8 mouse cellular contexts compared by ENCODE assay signal in the genomic region with DNA sequence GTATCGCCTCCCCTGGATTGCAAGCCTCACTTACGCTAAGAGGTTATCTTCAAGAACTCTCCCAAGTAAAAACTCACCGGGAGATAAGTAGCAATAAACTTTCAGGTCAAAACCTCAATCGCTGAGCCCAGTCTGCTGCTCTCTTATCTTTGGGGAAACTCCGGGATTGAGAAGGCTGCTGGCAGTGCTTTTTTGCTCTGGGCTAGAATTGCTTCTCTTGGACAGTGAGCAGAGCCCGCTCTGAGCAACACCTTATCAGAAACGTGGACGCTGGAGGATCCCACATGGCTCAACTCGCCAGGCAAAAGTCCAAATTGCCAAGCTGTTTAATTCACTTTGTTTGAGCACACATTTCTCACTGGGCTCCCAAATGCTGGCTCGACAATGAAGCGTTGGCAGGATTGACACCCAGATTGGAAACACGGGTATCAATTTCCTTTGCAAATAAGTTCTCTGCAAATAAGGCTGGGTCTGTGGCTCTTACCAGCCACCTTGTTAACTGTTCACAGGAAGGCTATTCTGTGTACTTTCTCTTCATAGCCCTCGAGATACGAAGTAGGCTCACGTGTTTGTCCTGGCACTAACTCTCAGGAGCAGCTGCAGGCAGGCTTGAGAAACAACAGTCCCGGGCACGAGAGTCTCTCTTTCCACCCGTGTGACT.
DNase-seq lines count a peak whose midpoint lies in the region; ATAC-seq and TF ChIP-seq lines count a peak whose summit lies in the region.
"Had no signal": no experiment of that assay in that cellular context is flagged by ENCODE, and none has a peak within 500 bp of the region (broad histone marks: within the 10 kb centered on the region; RNA-seq: fewer than 3 reads in every experiment).

No protein-coding gene starts in this region.

- H3K4me2 ChIP-seq in heart, postnatal 0 days (ENCODE audit: low read depth, low read length) = peak overlapping the region; percentile 51
- peak overlapping the region; percentile 8; the same call in 1 of the 2 replicates for H3K4me2 ChIP-seq in limb, embryonic 15.5 days
- H3K4me2 ChIP-seq in hindbrain, embryonic 12.5 days (replicated peaks) = no peak overlapping the region
- H3K4me2 ChIP-seq: embryonic facial prominence, embryonic 15.5 days had no signal

- H3K9ac ChIP-seq in heart, postnatal 0 days (replicated peaks; ENCODE audit: low read depth, low read length) = no peak overlapping the region; the same call in 1 of the 2 replicates
- H3K9ac ChIP-seq in limb, embryonic 15.5 days = no peak overlapping the region
- no peak overlapping the region for H3K9ac ChIP-seq in hindbrain, embryonic 12.5 days
- H3K9ac ChIP-seq: embryonic facial prominence, embryonic 15.5 days had no signal

- H3K36me3 ChIP-seq in heart, postnatal 0 days (replicated peaks; ENCODE audit: control insufficient read depth, insufficient read depth, low read length) = no peaks in the 10 kb centered on the region
- H3K36me3 ChIP-seq in limb, embryonic 15.5 days = no peaks in the 10 kb centered on the region
- H3K36me3 ChIP-seq in hindbrain, embryonic 12.5 days = no peaks in the 10 kb centered on the region
- H3K36me3 ChIP-seq: embryonic facial prominence, embryonic 15.5 days had no signal

- no peaks in the 10 kb centered on the region for H3K27me3 ChIP-seq in heart, postnatal 0 days (ENCODE audit: control insufficient read depth, insufficient read depth, low read length)
- no peaks in the 10 kb centered on the region for H3K27me3 ChIP-seq in limb, embryonic 15.5 days
- no peaks in the 10 kb centered on the region for H3K27me3 ChIP-seq in hindbrain, embryonic 12.5 days
- H3K27me3 ChIP-seq: embryonic facial prominence, embryonic 15.5 days had no signal

- no peak for TF ChIP-seq CTCF in heart, postnatal 0 days (IDR thresholded peaks at IDR 0.05; ENCODE audit: low read depth)

- peaks cover 8% of the 10 kb centered on the region for H3K4me1 ChIP-seq in heart, postnatal 0 days (ENCODE audit: control insufficient read depth, insufficient read depth)
- H3K4me1 ChIP-seq in limb, embryonic 15.5 days = peaks cover 21% of the 10 kb centered on the region
- no peaks in the 10 kb centered on the region for H3K4me1 ChIP-seq in hindbrain, embryonic 12.5 days

- H3K27ac ChIP-seq in heart, postnatal 0 days (ENCODE audit: low read depth) = peak overlapping the region; percentile 21; the same call in 1 of the 2 replicates
- H3K27ac ChIP-seq in limb, embryonic 15.5 days = no peak overlapping the region
- no peak overlapping the region for H3K27ac ChIP-seq in hindbrain, embryonic 12.5 days
- H3K27ac ChIP-seq: embryonic facial prominence, embryonic 15.5 days had no signal

- peak overlapping the region; percentile 23; the same call in 1 of the 2 replicates for H3K4me3 ChIP-seq in heart, postnatal 0 days (ENCODE audit: low read depth, low read length)
- H3K4me3 ChIP-seq in limb, embryonic 15.5 days = no peak overlapping the region
- no peak overlapping the region for H3K4me3 ChIP-seq in hindbrain, embryonic 12.5 days
- H3K4me3 ChIP-seq: embryonic facial prominence, embryonic 15.5 days had no signal

- peak; percentile 84 for ATAC-seq in heart, postnatal 0 days (ENCODE audit: insufficient read depth, low read depth)
- no peak for ATAC-seq in limb, embryonic 15.5 days (ENCODE audit: insufficient number of reproducible peaks, low FRiP score, low TSS enrichment, low read depth)
- no peak for ATAC-seq in hindbrain, embryonic 12.5 days (ENCODE audit: low FRiP score)

- no peaks in the 10 kb centered on the region for H3K9me3 ChIP-seq in heart, postnatal 0 days (replicated peaks; ENCODE audit: control insufficient read depth, low read length)
- H3K9me3 ChIP-seq in limb, embryonic 15.5 days = no peaks in the 10 kb centered on the region
- no peaks in the 10 kb centered on the region for H3K9me3 ChIP-seq in hindbrain, embryonic 12.5 days (replicated peaks)
- H3K9me3 ChIP-seq: embryonic facial prominence, embryonic 15.5 days had no signal

- 9% methylated on average over 18 of the region's 18 CpGs for WGBS in heart, postnatal 0 days
- 36% methylated on average over 18 of the region's 18 CpGs for WGBS in limb, embryonic 15.5 days
- WGBS in hindbrain, embryonic 12.5 days = 77% methylated on average over 18 of the region's 18 CpGs

- DNase-seq in right cerebral cortex, postnatal 4 days = peak; percentile 24
- no peak for DNase-seq in right cerebral cortex, postnatal 25 days
- DNase-seq in heart, postnatal 0 days (ENCODE audit: low spot score) = peak; percentile 81
- no peak for DNase-seq in urinary bladder, postnatal 25 days (ENCODE audit: low spot score)
- DNase-seq in kidney, postnatal 25 days = no peak

- no peak for TF ChIP-seq EP300 in heart, postnatal 0 days (IDR thresholded peaks at IDR 0.05; ENCODE audit: low read depth)

Comparison
In these comparisons a context has a peak if more than half of its experiments do, and no peak if none do; other contexts are left out.
1. DNase-seq: peak in right cerebral cortex, postnatal 4 days (single experiment) and heart, postnatal 0 days (single experiment); none in right cerebral cortex, postnatal 25 days (single experiment), urinary bladder, postnatal 25 days (single experiment) and kidney, postnatal 25 days (0 of 2).